Mouse (Mus musculus): ENCODE results near the gene Brix1. TPM values are rescaled to one million over a fixed set of nuclear protein-coding genes. Genes with fewer than 3 reads are reported as not detected.
"Not testable (repeated sequence)": the region's sequence is repeated elsewhere in the genome, so short reads cannot be mapped to it uniquely, and the experiment has no call there.

The Brix1 gene
- polyA plus RNA-seq (2012; fragmentation: generic; extraction: Trizol) = 24.7 TPM
- long read RNA-seq, experiment 1, transcript Brix1-201 (10 exons, 2,664 nt) = major isoform, 117 of 134 reads
- long read RNA-seq, experiment 1, partial matches to known transcripts = 8 of 134 reads
- long read RNA-seq, experiment 1, other reads (novel, unspliced or antisense) = 9 of 134 reads
- long read RNA-seq, experiment 2, transcript Brix1-201 (10 exons, 2,664 nt) = major isoform, 214 of 222 reads
- long read RNA-seq, experiment 2, partial matches to known transcripts = 0 of 222 reads
- long read RNA-seq, experiment 2, other reads (novel, unspliced or antisense) = 8 of 222 reads

GRCm38 (mm10) chr15:10485484-10486364 is at the start of gene Brix1, which contains the start of gene Rad1:
Gene Brix1 (minus strand): TSS chr15:10485947.
Gene Rad1 (plus strand): TSS chr15:10486018.
- Histone ChIP-seq H3K36me3 (ENCODE audit: control insufficient read depth, insufficient read depth) (peaks cover 63% of the 10 kb centered on the region), H3K27me3 (ENCODE audit: control insufficient read depth, insufficient read depth, insufficient read length) (no peaks in the 10 kb centered on the region)

GRCm38 (mm10) chr15:10534591-10534990 is 48.8 kb upstream of the Brix1 start:
- Histone ChIP-seq H3ac (ENCODE audit: control insufficient read depth, insufficient read length, low read depth) (no peak overlapping the region), H3K27me3 (ENCODE audit: control insufficient read depth, insufficient read depth, insufficient read length) (peaks cover 4% of the 10 kb centered on the region), H3K79me3 (ENCODE audit: low read depth) (no peaks in the 10 kb centered on the region), H3K4me3 (ENCODE audit: insufficient read depth, poor library complexity, severe bottlenecking) (no peak overlapping the region), H3K36me3 (ENCODE audit: control insufficient read depth, insufficient read depth) (no peaks in the 10 kb centered on the region), H3K79me2 (ENCODE audit: control insufficient read depth, insufficient read depth) (no peaks in the 10 kb centered on the region)
- TF ChIP-seq CEBPB (IDR thresholded peaks at IDR 0.05; ENCODE audit: low read depth) = no peak
- TF ChIP-seq MAX (IDR thresholded peaks at IDR 0.05) = no peak
- no peak for TF ChIP-seq MYOG (IDR thresholded peaks at IDR 0.05; ENCODE audit: control insufficient read depth, extremely low read depth, insufficient read length)
- TF ChIP-seq FOSL1 (IDR thresholded peaks at IDR 0.05; ENCODE audit: insufficient read depth, low read length, poor library complexity, severe bottlenecking) = no peak
- no peak for TF ChIP-seq CTCF (IDR thresholded peaks at IDR 0.05; ENCODE audit: control insufficient read depth, insufficient read depth, insufficient read length)
- no peak for TF ChIP-seq USF1 (IDR thresholded peaks at IDR 0.05; ENCODE audit: low read depth)
- TF ChIP-seq MYOD1 (IDR thresholded peaks at IDR 0.05; ENCODE audit: control insufficient read depth, insufficient read length, low read depth) = no peak

More at GRCm38 (mm10) chr15:10485484-10486364, at the start of gene Brix1, which contains the start of gene Rad1:
- H3K4me3 ChIP-seq (ENCODE audit: insufficient read depth, poor library complexity, severe bottlenecking) = peak within 1 kb of the TSS; percentile 95
- peak; percentile 62 for TF ChIP-seq MAX (IDR thresholded peaks at IDR 0.05)
- peak; percentile 1 for TF ChIP-seq CEBPB (IDR thresholded peaks at IDR 0.05; ENCODE audit: low read depth)
- TF ChIP-seq FOSL1 (IDR thresholded peaks at IDR 0.05; ENCODE audit: insufficient read depth, low read length, poor library complexity, severe bottlenecking) = no peak
- H3ac ChIP-seq (ENCODE audit: control insufficient read depth, insufficient read length, low read depth) = peak within 1 kb of the TSS; percentile 89
- H3K79me2 ChIP-seq (ENCODE audit: control insufficient read depth, insufficient read depth) = peaks cover 77% of the 10 kb centered on the region
- peaks cover 60% of the 10 kb centered on the region for H3K79me3 ChIP-seq (ENCODE audit: low read depth)

GRCm38 (mm10) chr15:10533361-10533760 is 47.6 kb upstream of the Brix1 start:
- not testable (repeated sequence) for H3ac ChIP-seq (ENCODE audit: control insufficient read depth, insufficient read length, low read depth); H3K27me3 ChIP-seq (ENCODE audit: control insufficient read depth, insufficient read depth, insufficient read length); H3K36me3 ChIP-seq (ENCODE audit: control insufficient read depth, insufficient read depth); H3K79me2 ChIP-seq (ENCODE audit: control insufficient read depth, insufficient read depth); H3K4me3 ChIP-seq (ENCODE audit: insufficient read depth, poor library complexity, severe bottlenecking); H3K79me3 ChIP-seq (ENCODE audit: low read depth)

GRCm38 (mm10) chr15:10531352-10531751 is 45.6 kb upstream of the Brix1 start:
- H3K4me3 ChIP-seq (ENCODE audit: insufficient read depth, poor library complexity, severe bottlenecking) = no peak overlapping the region
- H3K79me3 ChIP-seq (ENCODE audit: low read depth) = no peaks in the 10 kb centered on the region
- no peaks in the 10 kb centered on the region for H3K36me3 ChIP-seq (ENCODE audit: control insufficient read depth, insufficient read depth)
- no peaks in the 10 kb centered on the region for H3K79me2 ChIP-seq (ENCODE audit: control insufficient read depth, insufficient read depth)
- no peak overlapping the region for H3ac ChIP-seq (ENCODE audit: control insufficient read depth, insufficient read length, low read depth)
- no peak for TF ChIP-seq MAX (IDR thresholded peaks at IDR 0.05)
- no peak for TF ChIP-seq CTCF (IDR thresholded peaks at IDR 0.05; ENCODE audit: control insufficient read depth, insufficient read depth, insufficient read length)
- TF ChIP-seq FOSL1 (IDR thresholded peaks at IDR 0.05; ENCODE audit: insufficient read depth, low read length, poor library complexity, severe bottlenecking) = no peak
- TF ChIP-seq MYOG (IDR thresholded peaks at IDR 0.05; ENCODE audit: control insufficient read depth, extremely low read depth, insufficient read length) = no peak
- TF ChIP-seq CEBPB (IDR thresholded peaks at IDR 0.05; ENCODE audit: low read depth) = no peak
- TF ChIP-seq USF1 (IDR thresholded peaks at IDR 0.05; ENCODE audit: low read depth) = no peak
- no peak for TF ChIP-seq MYOD1 (IDR thresholded peaks at IDR 0.05; ENCODE audit: control insufficient read depth, insufficient read length, low read depth)
- no peaks in the 10 kb centered on the region for H3K27me3 ChIP-seq (ENCODE audit: control insufficient read depth, insufficient read depth, insufficient read length)

GRCm38 (mm10) chr15:10525896-10526295 is 40.1 kb upstream of the Brix1 start:
- no peak overlapping the region for H3K4me3 ChIP-seq (ENCODE audit: insufficient read depth, poor library complexity, severe bottlenecking)
- TF ChIP-seq MAX (IDR thresholded peaks at IDR 0.05) (no peak), FOSL1 (IDR thresholded peaks at IDR 0.05; ENCODE audit: insufficient read depth, low read length, poor library complexity, severe bottlenecking) (no peak), CEBPB (IDR thresholded peaks at IDR 0.05; ENCODE audit: low read depth) (no peak), USF1 (IDR thresholded peaks at IDR 0.05; ENCODE audit: low read depth) (no peak), MYOG (IDR thresholded peaks at IDR 0.05; ENCODE audit: control insufficient read depth, extremely low read depth, insufficient read length) (no peak), MYOD1 (IDR thresholded peaks at IDR 0.05; ENCODE audit: control insufficient read depth, insufficient read length, low read depth) (no peak), CTCF (IDR thresholded peaks at IDR 0.05; ENCODE audit: control insufficient read depth, insufficient read depth, insufficient read length) (no peak)

More at GRCm38 (mm10) chr15:10525896-10526295, 40.1 kb upstream of the Brix1 start:
- Histone ChIP-seq H3K79me2 (ENCODE audit: control insufficient read depth, insufficient read depth) (no peaks in the 10 kb centered on the region), H3K36me3 (ENCODE audit: control insufficient read depth, insufficient read depth) (no peaks in the 10 kb centered on the region), H3K79me3 (ENCODE audit: low read depth) (no peaks in the 10 kb centered on the region), H3K27me3 (ENCODE audit: control insufficient read depth, insufficient read depth, insufficient read length) (no peaks in the 10 kb centered on the region), H3ac (ENCODE audit: control insufficient read depth, insufficient read length, low read depth) (no peak overlapping the region)

All from C2C12 (cell line).